Mouse (Mus musculus): ENCODE results near the gene Tbc1d32. TPM values are rescaled to one million over a fixed set of nuclear protein-coding genes. Genes with fewer than 3 reads are reported as not detected.
A peak's percentile ranks its signal among the peaks of the same experiment; 100 is the strongest.

The Tbc1d32 gene
- polyA plus RNA-seq, 1 experiment from 2014 or later = 4.8 TPM

DNA sequence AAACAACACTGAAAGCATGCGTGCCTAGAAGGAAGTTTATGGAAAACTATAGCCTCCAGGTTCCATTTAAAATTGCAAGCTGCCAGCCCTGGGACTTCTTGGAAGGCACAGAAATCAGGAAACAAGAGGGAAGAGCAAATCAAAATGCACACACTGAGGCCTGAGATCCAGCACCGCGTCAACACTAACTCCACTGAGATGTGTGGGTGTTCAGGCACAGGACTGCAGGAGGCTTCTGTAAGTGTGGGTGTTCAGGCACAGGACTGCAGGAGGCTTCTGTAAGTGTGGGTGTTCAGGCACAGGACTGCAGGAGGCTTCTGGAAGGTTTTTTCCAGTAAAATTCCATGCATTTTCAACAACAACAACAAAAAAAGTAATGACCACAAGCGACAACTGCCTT, 62.7 kb downstream of the Tbc1d32 start:
- WGBS = 78% methylated on average over 4 of the region's 4 CpGs
- Histone ChIP-seq H3K27me3 (no peaks in the 10 kb centered on the region), H3K9ac (no peak overlapping the region), H3K36me3 (no peaks in the 10 kb centered on the region), H3K9me3 (no peaks in the 10 kb centered on the region), H3K27ac (no peak overlapping the region), H3K4me3 (no peak overlapping the region), H3K4me1 (no peaks in the 10 kb centered on the region), H3K4me2 (replicated peaks) (no peak overlapping the region)
- no peak for ATAC-seq (ENCODE audit: insufficient number of reproducible peaks, insufficient read depth, low FRiP score, low TSS enrichment)

DNA sequence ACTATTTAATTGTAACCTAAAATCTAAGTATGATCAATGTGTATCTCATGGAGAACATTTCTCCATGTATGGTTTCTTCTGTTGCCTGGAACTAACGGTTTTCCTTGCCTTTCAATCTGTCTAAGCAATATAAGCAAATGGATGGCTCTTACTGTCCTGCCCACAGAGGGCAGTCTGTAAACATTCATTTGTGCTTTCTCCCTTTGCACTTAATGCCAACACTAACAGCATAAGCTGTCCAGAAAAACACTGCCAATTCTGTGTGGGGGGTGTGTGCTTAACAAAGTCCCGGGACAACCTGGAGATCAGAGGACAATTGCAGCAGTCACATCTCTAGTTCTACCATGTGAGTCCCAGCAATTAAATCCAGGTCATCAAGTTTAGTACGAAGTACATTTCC, 64.1 kb downstream of the Tbc1d32 start:
- WGBS = 70% methylated on average over 3 of the region's 3 CpGs
- no peaks in the 10 kb centered on the region for H3K27me3 ChIP-seq
- H3K9ac ChIP-seq = no peak overlapping the region
- H3K4me2 ChIP-seq (replicated peaks) = no peak overlapping the region
- no peaks in the 10 kb centered on the region for H3K4me1 ChIP-seq
- no peak overlapping the region for H3K27ac ChIP-seq
- ATAC-seq (ENCODE audit: insufficient number of reproducible peaks, insufficient read depth, low FRiP score, low TSS enrichment) = no peak
- no peak overlapping the region for H3K4me3 ChIP-seq
- H3K9me3 ChIP-seq = no peaks in the 10 kb centered on the region
- H3K36me3 ChIP-seq = no peaks in the 10 kb centered on the region

DNA sequence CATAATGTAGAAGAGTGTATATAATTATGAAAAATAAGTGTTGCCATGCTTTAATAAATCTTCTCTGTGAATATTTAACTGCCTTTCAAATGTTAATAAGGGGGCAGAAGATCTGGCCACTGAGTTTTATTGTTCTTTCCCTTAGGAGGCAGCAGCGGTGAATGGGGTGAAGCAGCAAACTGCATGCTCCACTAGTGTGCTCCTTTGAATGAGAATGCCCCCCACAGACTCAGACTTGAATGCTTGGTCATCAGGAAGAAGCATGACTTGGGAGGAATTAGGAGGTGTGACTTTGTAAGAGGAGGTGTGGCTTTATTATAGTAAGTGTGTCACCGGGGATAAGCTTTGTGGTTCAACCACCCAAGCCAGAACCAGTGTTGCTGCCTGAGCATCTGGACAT, 69.7 kb downstream of the Tbc1d32 start:
- WGBS = 77% methylated on average over 2 of the region's 2 CpGs
- Histone ChIP-seq H3K27me3 (no peaks in the 10 kb centered on the region), H3K4me2 (replicated peaks) (no peak overlapping the region), H3K4me1 (no peaks in the 10 kb centered on the region), H3K9ac (no peak overlapping the region), H3K9me3 (no peaks in the 10 kb centered on the region), H3K36me3 (no peaks in the 10 kb centered on the region), H3K4me3 (no peak overlapping the region), H3K27ac (no peak overlapping the region)
- ATAC-seq (ENCODE audit: insufficient number of reproducible peaks, insufficient read depth, low FRiP score, low TSS enrichment) = no peak

DNA sequence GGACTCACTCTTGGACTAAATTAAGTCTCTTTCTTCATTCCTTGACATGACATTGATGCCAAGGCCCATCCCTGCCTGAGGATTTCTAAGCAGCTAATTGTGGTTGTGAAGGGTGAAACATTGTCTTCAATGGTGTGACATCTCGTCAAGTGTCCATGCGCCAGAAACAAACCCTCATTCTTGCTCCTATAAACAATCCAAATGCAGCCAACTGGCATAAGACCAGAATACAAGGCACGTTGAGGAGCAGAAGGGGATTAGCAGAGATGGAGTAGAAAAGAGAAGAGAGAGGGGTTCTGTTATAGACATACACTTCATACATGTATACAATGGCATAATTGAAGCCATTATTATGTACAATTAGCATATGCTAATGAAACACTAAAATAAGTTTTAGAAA, 70.3 kb downstream of the Tbc1d32 start:
- no peak overlapping the region for H3K9ac ChIP-seq
- H3K4me3 ChIP-seq = no peak overlapping the region
- no peaks in the 10 kb centered on the region for H3K4me1 ChIP-seq
- 79% methylated on average over 3 of the region's 3 CpGs for WGBS
- no peak overlapping the region for H3K27ac ChIP-seq
- no peak overlapping the region for H3K4me2 ChIP-seq (replicated peaks)
- no peaks in the 10 kb centered on the region for H3K36me3 ChIP-seq
- no peaks in the 10 kb centered on the region for H3K27me3 ChIP-seq
- no peaks in the 10 kb centered on the region for H3K9me3 ChIP-seq
- no peak for ATAC-seq (ENCODE audit: insufficient number of reproducible peaks, insufficient read depth, low FRiP score, low TSS enrichment)

DNA sequence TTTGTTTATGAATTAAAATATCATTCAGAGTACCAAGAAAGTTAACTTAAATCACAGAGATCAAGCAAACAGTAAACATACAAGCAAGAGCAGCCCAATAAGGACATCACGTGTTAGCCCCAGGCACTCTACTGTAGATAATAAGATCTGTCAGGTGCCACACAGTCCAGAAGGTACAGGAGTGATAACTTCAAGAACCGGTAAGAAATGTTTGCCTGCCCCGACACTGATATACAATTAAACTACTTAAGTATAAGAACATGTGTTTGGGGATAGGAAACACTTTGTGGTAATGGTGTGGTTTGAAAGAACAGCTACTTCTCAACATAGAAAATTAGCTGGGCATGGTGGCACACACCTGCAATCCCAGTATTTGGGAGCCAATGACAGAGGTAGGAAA, 71.5 kb downstream of the Tbc1d32 start:
- 85% methylated on average over 3 of the region's 3 CpGs for WGBS
- Histone ChIP-seq H3K9ac (no peak overlapping the region), H3K4me3 (no peak overlapping the region), H3K27ac (no peak overlapping the region), H3K9me3 (no peaks in the 10 kb centered on the region), H3K4me2 (replicated peaks) (no peak overlapping the region), H3K27me3 (no peaks in the 10 kb centered on the region), H3K4me1 (no peaks in the 10 kb centered on the region), H3K36me3 (no peaks in the 10 kb centered on the region)
- no peak for ATAC-seq (ENCODE audit: insufficient number of reproducible peaks, insufficient read depth, low FRiP score, low TSS enrichment)

DNA sequence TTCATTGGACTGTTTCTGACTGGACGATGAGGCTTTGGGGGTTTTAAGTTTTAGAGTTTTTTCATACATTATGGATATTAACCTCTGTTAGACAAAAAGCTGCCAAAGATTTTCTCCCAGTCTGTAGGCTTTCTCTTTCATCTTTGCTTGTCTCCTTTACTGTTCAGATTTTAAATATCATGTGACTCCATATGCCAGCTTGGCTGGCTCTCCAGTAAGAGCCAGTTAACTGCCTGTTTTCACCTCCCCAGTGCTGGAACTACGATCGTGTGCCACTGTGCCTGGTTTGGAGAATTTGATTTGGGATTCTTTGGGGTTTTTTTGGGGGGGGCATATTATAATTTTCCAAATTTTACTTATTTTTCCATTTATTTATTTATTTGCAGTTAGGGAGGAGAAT, 79.6 kb downstream of the Tbc1d32 start:
- H3K4me2 ChIP-seq (replicated peaks) = no peak overlapping the region
- no peak overlapping the region for H3K4me3 ChIP-seq
- 90% methylated on average over 3 of the region's 3 CpGs for WGBS
- no peaks in the 10 kb centered on the region for H3K9me3 ChIP-seq
- H3K36me3 ChIP-seq = no peaks in the 10 kb centered on the region
- H3K9ac ChIP-seq = no peak overlapping the region
- ATAC-seq (ENCODE audit: insufficient number of reproducible peaks, insufficient read depth, low FRiP score, low TSS enrichment) = no peak
- H3K27me3 ChIP-seq = no peaks in the 10 kb centered on the region
- H3K4me1 ChIP-seq = no peaks in the 10 kb centered on the region
- H3K27ac ChIP-seq = no peak overlapping the region

DNA sequence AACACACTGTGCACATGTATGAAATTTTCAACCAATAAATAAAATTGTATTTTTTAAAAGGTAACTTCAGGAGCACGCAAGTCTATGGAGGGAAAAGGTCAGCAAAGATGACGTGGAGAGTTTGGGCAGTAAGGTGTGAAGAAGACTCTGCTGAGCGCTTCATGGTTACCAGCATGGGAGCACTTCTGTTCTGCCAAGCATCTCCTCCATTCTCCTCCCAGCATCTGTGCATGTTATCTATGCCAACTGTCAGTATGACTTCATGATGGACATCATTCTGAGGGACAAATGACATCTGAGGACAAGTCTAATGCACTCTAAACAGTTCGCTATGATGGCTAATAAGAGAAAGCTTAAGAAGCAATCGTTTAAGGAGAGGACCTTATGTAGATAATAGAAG, 91.3 kb downstream of the Tbc1d32 start:
- no peak overlapping the region for H3K4me3 ChIP-seq
- H3K4me2 ChIP-seq (replicated peaks) = no peak overlapping the region
- H3K27me3 ChIP-seq = no peaks in the 10 kb centered on the region
- 90% methylated on average over 5 of the region's 5 CpGs for WGBS
- no peaks in the 10 kb centered on the region for H3K9me3 ChIP-seq
- no peak overlapping the region for H3K27ac ChIP-seq
- no peak overlapping the region for H3K9ac ChIP-seq
- ATAC-seq (ENCODE audit: insufficient number of reproducible peaks, insufficient read depth, low FRiP score, low TSS enrichment) = no peak
- H3K36me3 ChIP-seq = no peaks in the 10 kb centered on the region
- H3K4me1 ChIP-seq = no peaks in the 10 kb centered on the region

DNA sequence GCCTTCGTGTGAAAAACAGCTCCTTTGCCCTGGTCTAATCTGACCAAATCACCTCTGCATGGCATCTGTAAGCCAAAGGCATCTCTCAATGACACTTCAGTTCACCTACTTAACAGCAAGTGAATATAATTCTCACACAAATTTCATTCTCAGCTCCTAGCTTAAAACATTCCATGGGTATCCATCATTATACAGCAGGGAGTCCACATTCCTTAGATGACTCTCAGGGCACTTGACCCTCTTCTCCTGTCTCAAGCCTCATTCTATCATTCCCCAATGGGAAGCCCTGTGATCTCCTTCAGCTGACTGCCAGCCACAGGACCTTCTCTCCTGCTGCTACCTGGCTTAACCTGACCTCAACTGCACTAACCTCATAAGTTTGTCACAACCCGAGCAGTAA, 98.8 kb downstream of the Tbc1d32 start:
- H3K27me3 ChIP-seq = no peaks in the 10 kb centered on the region
- no peaks in the 10 kb centered on the region for H3K9me3 ChIP-seq
- H3K4me1 ChIP-seq = no peaks in the 10 kb centered on the region
- no peak overlapping the region for H3K27ac ChIP-seq
- no peak overlapping the region for H3K4me2 ChIP-seq (replicated peaks)
- H3K36me3 ChIP-seq = no peaks in the 10 kb centered on the region
- ATAC-seq (ENCODE audit: insufficient number of reproducible peaks, insufficient read depth, low FRiP score, low TSS enrichment) = no peak
- no peak overlapping the region for H3K4me3 ChIP-seq
- H3K9ac ChIP-seq = no peak overlapping the region
- 82% methylated on average over 2 of the region's 2 CpGs for WGBS

DNA sequence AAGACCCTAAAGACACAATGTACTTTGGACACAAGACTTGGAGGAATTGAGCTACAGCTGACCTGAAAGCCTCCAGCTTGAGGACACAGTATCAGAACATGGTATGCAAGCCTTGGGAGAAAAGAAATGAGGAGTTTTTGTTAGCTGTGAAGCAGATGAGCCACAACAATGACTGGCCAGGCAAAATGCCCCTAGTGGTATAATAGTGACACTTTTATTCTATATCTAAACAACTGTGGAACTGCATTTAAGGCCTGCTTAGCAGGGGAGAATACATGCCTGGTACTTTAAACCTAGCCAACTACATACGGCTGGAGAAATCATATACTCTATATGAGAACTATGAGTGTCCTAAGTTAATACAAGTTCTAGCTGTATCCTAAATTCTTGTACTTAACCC, 101.5 kb downstream of the Tbc1d32 start:
- Histone ChIP-seq H3K4me3 (no peak overlapping the region), H3K4me2 (replicated peaks) (no peak overlapping the region), H3K27ac (no peak overlapping the region), H3K27me3 (no peaks in the 10 kb centered on the region), H3K36me3 (no peaks in the 10 kb centered on the region), H3K4me1 (no peaks in the 10 kb centered on the region), H3K9ac (no peak overlapping the region), H3K9me3 (no peaks in the 10 kb centered on the region)
- WGBS = 81% methylated on average over 1 of the region's 1 CpGs
- no peak for ATAC-seq (ENCODE audit: insufficient number of reproducible peaks, insufficient read depth, low FRiP score, low TSS enrichment)

DNA sequence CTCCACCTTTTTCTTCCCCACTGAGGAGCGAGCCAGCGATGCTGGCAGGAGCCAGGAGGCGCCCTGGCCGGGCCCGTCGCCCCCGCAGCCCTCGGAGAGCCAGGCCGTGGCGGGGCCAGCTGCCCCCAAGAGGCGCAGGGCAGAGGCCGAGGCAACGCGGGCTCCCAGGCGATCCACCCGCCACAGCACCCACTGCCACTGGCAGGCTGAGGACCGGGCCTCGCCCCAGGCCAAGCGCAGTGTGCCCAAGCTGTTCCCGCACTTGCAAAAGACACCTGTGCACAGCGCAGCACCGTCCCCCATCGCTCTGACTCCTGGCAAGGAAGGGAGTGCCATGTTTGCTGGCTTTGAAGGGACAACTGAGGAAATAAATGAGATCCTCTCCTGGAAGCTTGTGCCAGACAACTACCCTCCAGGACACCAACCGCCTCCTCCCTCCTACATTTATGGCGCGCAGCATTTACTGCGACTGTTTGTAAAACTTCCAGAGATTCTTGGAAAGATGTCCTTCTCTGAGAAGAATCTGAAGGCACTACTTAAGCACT, 112.8 kb downstream of the Tbc1d32 start:
- H3K27me3 ChIP-seq = no peaks in the 10 kb centered on the region
- peak; percentile 77 for ATAC-seq (ENCODE audit: insufficient number of reproducible peaks, insufficient read depth, low FRiP score, low TSS enrichment)
- H3K9me3 ChIP-seq = no peaks in the 10 kb centered on the region
- H3K36me3 ChIP-seq = no peaks in the 10 kb centered on the region
- H3K27ac ChIP-seq = peak overlapping the region; percentile 62
- H3K4me2 ChIP-seq (replicated peaks) = peak overlapping the region; percentile 93
- peaks cover 7% of the 10 kb centered on the region; the same call in 1 of the 2 replicates for H3K4me1 ChIP-seq
- H3K4me3 ChIP-seq = peak overlapping the region; percentile 49
- 16% methylated on average over 27 of the region's 27 CpGs for WGBS
- peak overlapping the region; percentile 68 for H3K9ac ChIP-seq

DNA sequence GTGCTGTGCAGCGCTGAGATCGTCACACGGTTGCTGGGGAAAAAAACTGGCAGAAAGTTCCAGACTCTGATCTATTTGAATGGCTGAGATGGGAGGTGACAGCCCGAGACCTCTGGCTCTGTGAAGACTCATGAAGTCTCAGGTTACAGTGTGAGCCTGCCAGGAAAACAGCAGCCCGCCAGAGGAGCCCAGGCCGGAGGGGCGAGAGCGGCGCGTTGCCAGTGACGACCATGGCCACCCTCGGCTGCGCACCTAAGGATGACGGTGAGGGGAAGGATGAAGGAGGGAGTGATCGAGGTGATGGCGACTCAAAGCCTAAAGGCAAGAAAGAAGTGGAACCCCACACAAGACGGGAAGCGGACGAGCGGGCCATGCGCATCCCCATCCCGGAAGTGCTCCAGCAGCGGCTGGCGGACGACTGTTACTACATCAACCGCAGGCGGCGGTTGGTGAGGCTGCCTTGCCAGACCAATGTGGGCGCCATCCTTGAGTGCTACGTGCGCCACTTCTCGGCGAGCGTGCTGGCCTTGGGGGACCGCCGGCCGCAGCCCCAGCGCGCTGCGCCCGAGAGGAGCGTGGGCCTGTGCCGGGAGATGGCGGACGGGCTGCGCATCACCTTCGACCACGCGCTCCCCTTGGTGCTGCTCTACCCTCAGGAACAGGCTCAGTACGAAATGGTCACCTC, 113.4 kb downstream of the Tbc1d32 start:
- H3K27ac ChIP-seq = peak overlapping the region; percentile 62
- H3K9ac ChIP-seq = peak overlapping the region; percentile 68
- ATAC-seq (ENCODE audit: insufficient number of reproducible peaks, insufficient read depth, low FRiP score, low TSS enrichment) = peak; percentile 92
- H3K9me3 ChIP-seq = no peaks in the 10 kb centered on the region
- peak overlapping the region; percentile 93 for H3K4me2 ChIP-seq (replicated peaks)
- WGBS = under 1% methylated on average over 50 of the region's 50 CpGs
- peak overlapping the region; percentile 49 for H3K4me3 ChIP-seq
- peaks cover 7% of the 10 kb centered on the region; the same call in 1 of the 2 replicates for H3K4me1 ChIP-seq
- H3K36me3 ChIP-seq = no peaks in the 10 kb centered on the region
- no peaks in the 10 kb centered on the region for H3K27me3 ChIP-seq

DNA sequence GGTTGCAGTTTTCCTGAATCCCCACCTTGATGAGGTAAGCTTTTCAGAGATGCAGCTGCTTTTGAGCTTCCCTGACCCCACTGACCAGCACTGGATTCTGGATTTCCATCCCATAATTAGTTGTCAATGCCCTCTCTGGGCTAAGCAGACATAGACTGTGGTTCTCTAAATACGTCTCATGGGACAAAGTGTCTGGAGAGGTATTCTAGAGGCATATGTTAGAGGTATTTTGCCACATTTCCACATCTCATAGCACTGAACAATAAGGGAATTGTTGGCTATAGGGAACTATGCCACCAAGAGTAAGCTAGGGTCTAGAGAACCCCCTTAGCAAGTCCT, 121.5 kb downstream of the Tbc1d32 start:
- Histone ChIP-seq H3K36me3 (no peaks in the 10 kb centered on the region), H3K27ac (0 out of 2 replicates have a peak overlapping the region, but pooled peaks have one; percentile 41), H3K4me3 (peak overlapping the region; percentile 25), H3K9ac (peak overlapping the region; percentile 24; the same call in 1 of the 2 replicates), H3K9me3 (no peaks in the 10 kb centered on the region), H3K4me1 (no peaks in the 10 kb centered on the region; the same call in 1 of the 2 replicates), H3K4me2 (replicated peaks) (peak overlapping the region; percentile 34), H3K27me3 (no peaks in the 10 kb centered on the region)
- 33% methylated on average over 1 of the region's 1 CpGs for WGBS
- 0 out of 2 replicates have a peak, but pooled peaks have one; percentile 28 for ATAC-seq (ENCODE audit: insufficient number of reproducible peaks, insufficient read depth, low FRiP score, low TSS enrichment)

All from embryonic facial prominence, embryonic 12.5 days (tissue).